Mouse (Mus musculus): ENCODE results near the gene Pnmt.

Gene Pnmt

DNA sequence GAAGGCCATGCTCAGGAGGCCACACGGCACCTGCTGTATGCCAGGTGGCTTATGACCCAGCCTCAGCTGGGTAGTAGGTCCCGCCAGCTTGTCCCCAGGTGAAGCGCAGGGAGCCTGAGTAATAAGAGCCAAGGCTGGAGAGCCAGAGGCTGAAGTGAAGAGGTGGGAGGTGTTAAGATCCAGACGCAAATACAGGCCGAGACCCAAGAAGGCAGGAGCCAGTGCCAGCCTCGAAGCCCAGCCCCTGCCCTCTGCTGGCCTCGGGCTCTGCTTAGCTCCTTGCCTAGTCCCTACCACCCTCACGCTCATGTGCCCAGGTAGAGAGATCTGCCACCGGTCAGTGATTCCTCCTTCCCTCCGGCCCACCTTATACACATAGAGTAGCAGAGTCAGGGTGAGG lies 2.0 kb downstream of the Pnmt start:
- POLR2A ChIA-PET = interaction anchor here in 2 of 4 experiments (0.7 to 4.0 kb wide), 7 partner anchors 11 to 48 kb away, joined by 3 to 14 read pairs (median 5); partner anchors contain the start of genes Pgap3 (in 1 of the 2) and Stard3 (in 1 of the 2)

DNA sequence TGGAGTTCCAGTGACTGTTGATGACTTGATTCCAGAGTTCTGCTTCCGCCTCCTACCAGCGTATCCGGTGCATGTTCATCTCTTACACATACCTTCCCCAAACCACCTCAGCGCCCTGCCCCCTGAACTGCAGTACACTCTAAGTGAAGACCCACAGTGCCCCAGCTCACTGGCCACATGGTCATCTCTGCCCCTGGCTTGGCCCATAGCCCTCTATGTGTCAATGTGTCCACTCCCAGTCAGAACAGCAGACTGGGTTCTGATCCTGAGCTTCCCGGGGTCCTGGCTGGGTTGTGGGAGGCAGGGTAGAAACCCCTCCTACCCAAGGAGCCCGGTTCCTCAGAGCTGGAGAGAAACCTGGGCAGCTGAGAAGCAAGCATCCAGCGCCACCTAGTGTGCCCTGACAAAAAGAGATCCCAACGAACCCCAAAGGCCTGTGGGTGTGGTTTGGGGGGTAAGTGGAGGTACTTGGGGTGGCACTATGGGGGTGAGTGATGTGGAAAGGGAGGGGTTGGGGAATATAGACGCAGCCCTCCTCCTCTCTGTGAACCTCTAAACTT lies 3.1 kb downstream of the Pnmt start:
- ChIA-PET POLR2A (interaction anchor here (0.6 to 4.0 kb wide), 16 partner anchors 8 to 307 kb away, joined by 3 to 14 read pairs (median 4); partner anchors contain the start of genes Pgap3 (in 3 of the 4) and Stard3 (in 1 of the 4)), CTCF (interaction anchor here (0.6 to 5.6 kb wide), 35 partner anchors 13 to 564 kb away, joined by 3 to 45 read pairs (median 4); partner anchors contain the start of genes Mien1 (in 2 of the 4), Stard3 (in 2 of the 4), Cdk12 (in 1 of the 4) and Erbb2 (in 1 of the 4))

More for the DNA sequence above, 2.0 kb downstream of the Pnmt start:
- CTCF ChIA-PET = interaction anchor here in 3 of 4 experiments (0.6 to 5.6 kb wide), 9 partner anchors 15 to 50 kb away, joined by 3 to 45 read pairs (median 15); partner anchors contain the start of gene Mien1 (in 1 of the 3)

GRCm38 (mm10) chr11:98390141-98390540 lies 3.9 kb downstream of the Pnmt start:
- ChIA-PET CTCF (interaction anchor here (0.6 to 5.6 kb wide), 22 partner anchors 14 to 473 kb away, joined by 3 to 45 read pairs (median 6); partner anchors contain the start of genes Cdk12 (in 1 of the 4), Erbb2 (in 1 of the 4), Mien1 (in 1 of the 4) and Ppp1r1b (in 1 of the 4)), POLR2A (interaction anchor here (0.6 to 4.0 kb wide), 9 partner anchors 9 to 154 kb away, joined by 3 to 14 read pairs (median 5); partner anchors contain the start of genes Pgap3 (in 3 of the 4) and Stard3 (in 1 of the 4))

DNA sequence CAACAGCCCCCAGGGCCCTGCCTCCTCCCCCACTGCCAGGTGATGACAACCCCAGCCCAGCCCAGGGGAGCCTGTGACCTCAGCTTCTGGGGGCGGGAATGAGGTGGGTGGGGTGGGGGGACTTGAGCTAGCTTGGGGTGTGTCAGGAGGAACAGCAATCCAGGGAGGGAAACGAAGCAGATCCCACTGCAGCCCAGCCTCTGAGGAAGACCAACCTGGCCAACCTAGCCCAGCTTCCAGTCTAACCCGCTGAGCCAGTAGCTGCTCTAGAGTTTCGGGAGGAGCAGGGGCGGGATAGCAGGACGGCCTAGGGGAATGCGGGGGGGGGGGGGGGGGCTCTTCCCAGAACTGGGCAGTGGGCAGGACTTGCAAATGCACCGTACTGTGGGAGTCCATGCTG lies 5.8 kb downstream of the Pnmt start:
- ChIA-PET POLR2A (interaction anchor here in 3 of 4 experiments (0.6 to 1.7 kb wide), 9 partner anchors 8 to 977 kb away, joined by 3 to 8 read pairs (median 4); partner anchors contain the start of genes Pgap3 (in 2 of the 3), Arhgap23 (in 1 of the 3) and Stard3 (in 1 of the 3)), CTCF (interaction anchor here (0.6 to 5.6 kb wide), 4 partner anchors 20 to 1082 kb away, joined by 3 to 45 read pairs (median 7); no protein-coding TSS in a partner anchor)

GRCm38 (mm10) chr11:98392645-98393044 lies 6.4 kb downstream of the Pnmt start:
- CTCF ChIA-PET = interaction anchor here in 3 of 4 experiments (0.6 to 1.6 kb wide), 4 partner anchors 21 to 1082 kb away, joined by 3 to 7 read pairs (median 3); no protein-coding TSS in a partner anchor
- POLR2A ChIA-PET = interaction anchor here in 3 of 4 experiments (0.6 to 1.7 kb wide), 4 partner anchors 7 to 55 kb away, joined by 3 to 8 read pairs (median 4); partner anchors contain the start of genes Pgap3 (in 1 of the 3) and Stard3 (in 1 of the 3)

GRCm38 (mm10) chr11:98393317-98393716 lies 7.1 kb downstream of the Pnmt start:
- CTCF ChIA-PET = interaction anchor here in 2 of 4 experiments (0.8 to 1.6 kb wide), 1 partner anchor 51 kb away, joined by 3 to 7 read pairs; no protein-coding TSS in a partner anchor

DNA sequence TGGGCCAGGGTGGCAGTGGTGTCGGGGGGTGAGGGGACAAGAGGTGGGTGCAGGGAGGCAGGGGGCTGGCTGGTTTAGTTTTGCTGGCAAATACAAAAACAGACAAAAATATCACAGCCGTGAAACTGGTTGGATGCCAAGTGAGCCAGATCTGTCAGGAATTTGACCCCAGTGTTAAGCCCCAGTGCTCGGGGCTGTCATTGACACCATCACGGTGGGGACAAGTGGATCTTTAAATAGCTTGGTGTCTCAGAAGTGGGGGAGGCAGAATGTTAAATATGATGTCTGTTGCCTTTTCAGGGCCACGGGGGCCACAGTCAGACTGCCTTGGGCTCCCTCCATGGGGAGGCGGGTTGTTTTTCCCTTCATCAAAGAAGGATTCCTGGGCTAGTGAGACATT lies 8.1 kb downstream of the Pnmt start:
- POLR2A ChIA-PET = no interaction called here
- CTCF ChIA-PET = no interaction called here

More at GRCm38 (mm10) chr11:98393317-98393716, 7.1 kb downstream of the Pnmt start:
- POLR2A ChIA-PET = no interaction called here

DNA sequence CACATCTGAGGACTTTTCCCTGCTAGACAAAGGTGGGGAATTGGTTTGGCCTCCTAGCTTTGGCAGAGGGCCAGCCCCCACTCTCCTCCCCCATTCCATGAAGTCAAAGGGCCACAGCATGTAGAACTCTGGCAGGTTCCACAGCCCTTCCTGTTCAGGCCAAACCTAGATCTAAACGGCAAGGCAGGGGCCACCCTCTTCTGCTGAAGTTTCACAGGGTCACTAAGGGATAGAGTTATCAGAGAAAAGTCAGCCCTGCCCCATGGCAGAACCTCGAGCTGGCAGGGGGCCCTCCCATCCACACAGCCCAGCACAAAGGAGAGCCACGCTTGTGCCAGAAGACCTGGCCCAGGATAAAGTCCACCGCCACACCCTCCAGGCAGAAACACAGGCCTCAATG lies 8.8 kb downstream of the Pnmt start:
- ChIA-PET CTCF (interaction anchor here in 1 of 4 experiments (2.1 kb wide), 1 partner anchor 23 kb away, joined by 4 read pairs; no protein-coding TSS in a partner anchor), POLR2A (interaction anchor here in 2 of 4 experiments (0.5 to 0.8 kb wide), 2 partner anchors 29 to 262 kb away, joined by 4 read pairs; no protein-coding TSS in a partner anchor)

- POLR2A ChIA-PET = interaction anchor here in 1 of 4 experiments (1.3 kb wide), 1 partner anchor 39 kb away, joined by 3 read pairs; no protein-coding TSS in a partner anchor
- CTCF ChIA-PET = interaction anchor here in 2 of 4 experiments (1.0 to 2.4 kb wide), 2 partner anchors 26 to 55 kb away, joined by 3 to 11 read pairs; no protein-coding TSS in a partner anchor
Observed at GRCm38 (mm10) chr11:98397946-98398345, 11.7 kb downstream of the Pnmt start.

- ChIA-PET CTCF (interaction anchor here in 3 of 4 experiments (0.6 to 2.8 kb wide), 14 partner anchors 12 to 1374 kb away, joined by 3 to 11 read pairs (median 4); partner anchors contain the start of gene Erbb2 (in 2 of the 3)), POLR2A (interaction anchor here in 3 of 4 experiments (0.6 to 2.4 kb wide), 40 partner anchors 9 to 1920 kb away, joined by 3 to 19 read pairs (median 4); partner anchors contain the start of genes Erbb2 (in 3 of the 3), Mien1 (in 3 of the 3), Stard3 (in 2 of the 3) and Ormdl3 (in 1 of the 3))
Observed at GRCm38 (mm10) chr11:98400161-98400726, 14.0 kb downstream of the Pnmt start, which contains the start of gene Pgap3. Gene Pgap3, minus strand, starts transcription at chr11:98400490.

DNA sequence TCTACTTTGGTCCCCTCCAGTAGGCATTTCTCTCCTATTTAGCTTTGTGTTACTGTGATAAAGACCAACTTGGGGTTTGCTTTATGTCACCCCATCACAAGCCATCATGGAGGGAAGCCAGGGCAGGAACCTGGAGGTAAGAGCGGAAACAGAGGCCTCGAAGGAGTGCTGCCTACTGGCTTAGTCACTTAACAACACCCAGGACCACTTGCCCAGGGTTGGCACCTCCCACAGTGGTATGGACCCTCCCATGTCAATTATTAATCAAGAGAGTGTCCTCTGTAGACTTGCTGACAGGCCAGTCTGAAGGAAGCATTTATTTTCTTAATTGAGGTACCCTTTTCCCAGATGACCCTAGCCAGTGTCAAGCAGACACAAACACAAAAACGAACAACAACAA lies 14.6 kb downstream of the Pnmt start:
- ChIA-PET CTCF (interaction anchor here in 2 of 4 experiments (0.6 to 2.8 kb wide), 8 partner anchors 11 to 168 kb away, joined by 3 to 11 read pairs (median 4); partner anchors contain the start of gene Erbb2 (in 2 of the 2)), POLR2A (interaction anchor here in 3 of 4 experiments (0.8 to 2.4 kb wide), 25 partner anchors 9 to 1920 kb away, joined by 3 to 19 read pairs (median 5); partner anchors contain the start of genes Erbb2 (in 3 of the 3), Stard3 (in 2 of the 3), Ormdl3 (in 1 of the 3) and Tcap (in 1 of the 3))

- CTCF ChIA-PET = interaction anchor here in 1 of 4 experiments (1.3 kb wide), 1 partner anchor 64 kb away, joined by 3 read pairs; no protein-coding TSS in a partner anchor
- POLR2A ChIA-PET = no interaction called here
Observed at GRCm38 (mm10) chr11:98406621-98407020, 20.4 kb downstream of the Pnmt start.

DNA sequence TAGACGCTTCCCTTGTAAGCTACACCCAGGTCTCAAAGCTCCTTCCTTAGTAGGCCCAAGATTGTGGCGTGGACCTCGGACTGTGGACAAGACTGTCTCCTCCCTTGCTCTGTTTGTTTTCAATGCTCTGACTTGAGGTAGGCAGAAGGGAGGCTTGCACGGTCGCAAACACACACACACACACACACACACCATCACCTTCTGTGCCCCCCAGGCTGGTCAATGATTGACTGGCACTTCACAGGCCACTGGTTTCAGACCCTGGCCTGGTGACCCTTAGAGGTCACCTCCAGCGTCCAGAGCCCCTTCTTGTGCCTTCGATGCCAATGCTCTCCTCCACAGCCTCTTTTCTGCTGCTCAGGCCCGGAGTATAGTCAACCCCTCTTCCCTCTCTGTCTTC lies 22.6 kb downstream of the Pnmt start:
- POLR2A ChIA-PET = interaction anchor here in 3 of 4 experiments (0.6 to 1.3 kb wide), 8 partner anchors 9 to 178 kb away, joined by 3 to 10 read pairs (median 4); partner anchors contain the start of genes Pgap3 (in 2 of the 3), Grb7 (in 1 of the 3), Mien1 (in 1 of the 3) and Ormdl3 (in 1 of the 3)

GRCm38 (mm10) chr11:98409341-98409822 lies 23.1 kb downstream of the Pnmt start:
- POLR2A ChIA-PET = interaction anchor here in 3 of 4 experiments (0.6 to 1.3 kb wide), 7 partner anchors 9 to 178 kb away, joined by 4 to 10 read pairs (median 4); partner anchors contain the start of genes Pgap3 (in 2 of the 3), Grb7 (in 1 of the 3), Mien1 (in 1 of the 3) and Ormdl3 (in 1 of the 3)
- CTCF ChIA-PET = interaction anchor here in 2 of 4 experiments (0.5 to 0.9 kb wide), 6 partner anchors 20 to 334 kb away, joined by 3 to 13 read pairs (median 4); no protein-coding TSS in a partner anchor

More for the DNA sequence above, 22.6 kb downstream of the Pnmt start:
- CTCF ChIA-PET = interaction anchor here in 3 of 4 experiments (0.5 to 0.9 kb wide), 6 partner anchors 13 to 333 kb away, joined by 3 to 13 read pairs (median 4); no protein-coding TSS in a partner anchor

DNA sequence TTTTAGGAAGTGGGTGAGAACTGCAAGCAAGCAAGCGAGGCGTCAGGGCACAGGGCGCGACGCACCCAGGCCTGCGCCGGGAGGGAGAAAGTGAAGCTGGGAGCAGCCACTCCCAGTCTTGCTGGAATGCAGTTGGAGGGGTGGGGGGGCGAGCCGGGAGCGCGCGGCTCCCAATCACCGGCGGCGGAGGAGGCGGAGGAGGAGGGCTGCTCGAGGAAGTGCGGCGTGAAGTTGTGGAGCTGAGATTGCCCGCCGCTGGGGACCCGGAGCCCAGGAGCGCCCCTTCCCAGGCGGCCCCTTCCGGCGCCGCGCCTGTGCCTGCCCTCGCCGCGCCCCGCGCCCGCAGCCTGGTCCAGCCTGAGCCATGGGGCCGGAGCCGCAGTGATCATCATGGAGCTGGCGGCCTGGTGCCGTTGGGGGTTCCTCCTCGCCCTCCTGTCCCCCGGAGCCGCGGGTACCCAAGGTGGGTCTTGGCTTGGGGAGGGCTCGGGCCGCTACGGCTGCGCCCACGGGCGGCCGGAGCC lies 26.1 kb downstream of the Pnmt start, which contains the start of gene Erbb2:
TSS of gene Erbb2 (plus strand) at position 198 of the 524 bp plus-strand sequence.
- ChIA-PET POLR2A (interaction anchor here (0.5 to 2.2 kb wide), 32 partner anchors 8 to 978 kb away, joined by 3 to 19 read pairs (median 3); partner anchors contain the start of genes Mien1 (in 3 of the 4), Pgap3 (in 3 of the 4), Ppp1r1b (in 3 of the 4) and Ormdl3 (in 2 of the 4)), CTCF (interaction anchor here (0.5 to 1.9 kb wide), 26 partner anchors 9 to 801 kb away, joined by 3 to 13 read pairs (median 4); partner anchors contain the start of genes Mien1 (in 2 of the 4), Pgap3 (in 2 of the 4), Ikzf3 (in 1 of the 4) and Stard3 (in 1 of the 4))

- POLR2A ChIA-PET = interaction anchor here (0.5 to 2.2 kb wide), 32 partner anchors 8 to 978 kb away, joined by 3 to 19 read pairs (median 3); partner anchors contain the start of genes Mien1 (in 3 of the 4), Pgap3 (in 3 of the 4), Ppp1r1b (in 3 of the 4) and Ormdl3 (in 2 of the 4)
- CTCF ChIA-PET = interaction anchor here (0.5 to 1.9 kb wide), 24 partner anchors 8 to 198 kb away, joined by 3 to 13 read pairs (median 3); partner anchors contain the start of genes Mien1 (in 2 of the 4), Pgap3 (in 2 of the 4) and Stard3 (in 1 of the 4)
Observed at GRCm38 (mm10) chr11:98412797-98413301, 26.6 kb downstream of the Pnmt start.

Measured in embryonic stem cell, embryonic (primary cell).